Mouse (Mus musculus) limb, embryonic 12.5 days (tissue): ENCODE data around the gene Pald1. TPM values are rescaled to one million over a fixed set of nuclear protein-coding genes. Genes with fewer than 3 reads are reported as not detected.

Source experiments
- ATAC-seq: fragments of 200-750 bp; cut with Nextera tagmentation; 2 replicates; pipeline ENCODE4 v1.8.0; 2017; ENCODE audit warnings: low read depth, moderate TSS enrichment; ENCODE audit not compliant: insufficient number of reproducible peaks, insufficient read depth, low FRiP score, low TSS enrichment
- H3K27ac ChIP-seq: fragments of 300-500 bp; sonication (generic); 2 replicates; pipeline ENCODE4 v1.5.1; 2016; ENCODE audit warnings: mild to moderate bottlenecking, moderate library complexity
- H3K27me3 ChIP-seq: fragments of 300-500 bp; sonication (generic); 2 replicates; pipeline ENCODE4 v1.6.1; 2016; ENCODE audit warnings: mild to moderate bottlenecking, moderate library complexity
- H3K36me3 ChIP-seq: fragments of 300-500 bp; sonication (generic); 2 replicates; pipeline ENCODE4 v1.6.1; 2016; ENCODE audit warnings: mild to moderate bottlenecking, moderate library complexity
- H3K4me1 ChIP-seq: fragments of 300-500 bp; sonication (generic); replicated peaks from 2 replicates; pipeline ENCODE4 v1.6.1; 2016
- H3K4me2 ChIP-seq: fragments of 300-500 bp; sonication (generic); 2 replicates; pipeline ENCODE4 v1.6.1; 2016; ENCODE audit warnings: mild to moderate bottlenecking, moderate library complexity
- H3K4me3 ChIP-seq: fragments of 300-500 bp; sonication (generic); replicated peaks from 2 replicates; pipeline ENCODE4 v1.5.1; 2016; ENCODE audit warnings: mild to moderate bottlenecking
- H3K9ac ChIP-seq: fragments of 300-500 bp; sonication (generic); replicated peaks from 2 replicates; pipeline ENCODE4 v1.6.1; 2016; ENCODE audit warnings: mild to moderate bottlenecking, moderate library complexity
- H3K9me3 ChIP-seq: fragments of 300-500 bp; sonication (generic); 2 replicates; pipeline ENCODE4 v1.6.1; 2016; ENCODE audit warnings: mild to moderate bottlenecking, moderate library complexity
- WGBS: fragments of 180-500 bp; shearing (Covaris S2); methylation state at CpG from one replicate; pipeline ENCODE4 v1.1.7; 2016; 5-methylcytosine and 5-hydroxymethylcytosine counted together
- polyA plus RNA-seq: library from polyadenylated mRNA; unstranded; fragments of >200 nt; fragmentation: Nextera tagmentation; extraction: Ambion mirVana; gene quantifications from 2 replicates; pipeline ENCODE4 v1.2.1, GENCODE M21; 2016

The Pald1 gene
- polyA plus RNA-seq = 25.3 and 25.8 TPM in 2 replicates

- Histone ChIP-seq H3K27me3 (peaks cover 19% of the 10 kb centered on the region; the same call in 1 of the 2 replicates), H3K36me3 (no peaks in the 10 kb centered on the region), H3K9me3 (no peaks in the 10 kb centered on the region), H3K4me2 (peak within 1 kb of the TSS; percentile 93), H3K4me1 (peaks cover 40% of the 10 kb centered on the region), H3K9ac (peak within 1 kb of the TSS; percentile 73), H3K4me3 (peak within 1 kb of the TSS; percentile 63), H3K27ac (peak within 1 kb of the TSS; percentile 12; the same call in 1 of the 2 replicates)
- under 1% methylated on average over 59 of the region's 60 CpGs for WGBS
- peak; percentile 77 for ATAC-seq
Measured at GRCm38 (mm10) chr10:61383021-61383714, at the start of gene Pald1. Gene Pald1 (minus strand): TSS chr10:61383530.

GRCm38 (mm10) chr10:61431375-61431774, 48.0 kb upstream of the Pald1 start:
- H3K9me3 ChIP-seq = no peaks in the 10 kb centered on the region
- no peak overlapping the region for H3K27ac ChIP-seq
- H3K27me3 ChIP-seq = no peaks in the 10 kb centered on the region
- no peak overlapping the region for H3K4me3 ChIP-seq
- peaks cover 82% of the 10 kb centered on the region for H3K36me3 ChIP-seq
- no peaks in the 10 kb centered on the region for H3K4me1 ChIP-seq
- H3K9ac ChIP-seq = no peak overlapping the region
- ATAC-seq = no peak
- 92% methylated on average over 9 of the region's 9 CpGs for WGBS
- H3K4me2 ChIP-seq = no peak overlapping the region

GRCm38 (mm10) chr10:61429043-61429442, 45.7 kb upstream of the Pald1 start:
- Histone ChIP-seq H3K4me1 (0 out of 2 replicates have a peak, but pooled peaks cover 6% of the 10 kb centered on the region), H3K4me3 (no peak overlapping the region), H3K9ac (no peak overlapping the region), H3K36me3 (peaks cover 61% of the 10 kb centered on the region), H3K27ac (no peak overlapping the region), H3K4me2 (no peak overlapping the region), H3K9me3 (no peaks in the 10 kb centered on the region), H3K27me3 (peaks cover under 1% of the 10 kb centered on the region; the same call in 1 of the 2 replicates)
- no peak for ATAC-seq
- 86% methylated on average over 5 of the region's 5 CpGs for WGBS

GRCm38 (mm10) chr10:61428416-61428815, 45.1 kb upstream of the Pald1 start:
- no peak overlapping the region for H3K4me2 ChIP-seq
- H3K9ac ChIP-seq = no peak overlapping the region
- H3K4me3 ChIP-seq = no peak overlapping the region
- H3K4me1 ChIP-seq = 0 out of 2 replicates have a peak, but pooled peaks cover 6% of the 10 kb centered on the region
- H3K27me3 ChIP-seq = peaks cover 4% of the 10 kb centered on the region; the same call in 1 of the 2 replicates
- no peak for ATAC-seq
- peaks cover 55% of the 10 kb centered on the region for H3K36me3 ChIP-seq
- no peak overlapping the region for H3K27ac ChIP-seq
- WGBS = 69% methylated on average over 4 of the region's 4 CpGs
- H3K9me3 ChIP-seq = no peaks in the 10 kb centered on the region

- H3K36me3 ChIP-seq = peaks cover 50% of the 10 kb centered on the region
- no peak overlapping the region for H3K27ac ChIP-seq
- no peaks in the 10 kb centered on the region for H3K9me3 ChIP-seq
- no peak overlapping the region for H3K9ac ChIP-seq
- H3K4me1 ChIP-seq = 0 out of 2 replicates have a peak, but pooled peaks cover 6% of the 10 kb centered on the region
- H3K4me2 ChIP-seq = no peak overlapping the region
- peaks cover 4% of the 10 kb centered on the region; the same call in 1 of the 2 replicates for H3K27me3 ChIP-seq
- WGBS = 95% methylated on average over 6 of the region's 6 CpGs
- H3K4me3 ChIP-seq = no peak overlapping the region
- ATAC-seq = no peak
Measured at GRCm38 (mm10) chr10:61427951-61428350, 44.6 kb upstream of the Pald1 start.

- Histone ChIP-seq H3K9ac (no peak overlapping the region), H3K4me3 (no peak overlapping the region), H3K9me3 (no peaks in the 10 kb centered on the region), H3K27ac (no peak overlapping the region), H3K4me1 (0 out of 2 replicates have a peak, but pooled peaks cover 6% of the 10 kb centered on the region), H3K36me3 (peaks cover 35% of the 10 kb centered on the region), H3K4me2 (no peak overlapping the region), H3K27me3 (peaks cover 5% of the 10 kb centered on the region; the same call in 1 of the 2 replicates)
- 62% methylated on average over 2 of the region's 2 CpGs for WGBS
- no peak for ATAC-seq
Measured at GRCm38 (mm10) chr10:61426251-61426757, 43.0 kb upstream of the Pald1 start.

GRCm38 (mm10) chr10:61425047-61425446, 41.7 kb upstream of the Pald1 start:
- 0 out of 2 replicates have a peak, but pooled peaks cover 6% of the 10 kb centered on the region for H3K4me1 ChIP-seq
- WGBS = 71% methylated on average over 2 of the region's 2 CpGs
- no peaks in the 10 kb centered on the region for H3K9me3 ChIP-seq
- no peak overlapping the region for H3K27ac ChIP-seq
- no peak overlapping the region for H3K9ac ChIP-seq
- no peak overlapping the region for H3K4me3 ChIP-seq
- peaks cover 22% of the 10 kb centered on the region for H3K36me3 ChIP-seq
- H3K4me2 ChIP-seq = no peak overlapping the region
- no peak for ATAC-seq
- H3K27me3 ChIP-seq = peaks cover 18% of the 10 kb centered on the region

GRCm38 (mm10) chr10:61424500-61424899, 41.2 kb upstream of the Pald1 start:
- Histone ChIP-seq H3K27me3 (peaks cover 23% of the 10 kb centered on the region), H3K36me3 (peaks cover 17% of the 10 kb centered on the region), H3K4me2 (no peak overlapping the region), H3K9ac (no peak overlapping the region), H3K4me1 (0 out of 2 replicates have a peak, but pooled peaks cover 6% of the 10 kb centered on the region), H3K27ac (no peak overlapping the region), H3K9me3 (no peaks in the 10 kb centered on the region), H3K4me3 (no peak overlapping the region)
- ATAC-seq = no peak
- whole genome bisulfite sequencing = 47% methylated on average over 7 of the region's 7 CpGs

- H3K9ac ChIP-seq = no peak overlapping the region
- no peak for ATAC-seq
- 61% methylated on average over 10 of the region's 10 CpGs for WGBS
- H3K9me3 ChIP-seq = no peaks in the 10 kb centered on the region
- H3K4me2 ChIP-seq = no peak overlapping the region
- peaks cover 7% of the 10 kb centered on the region; the same call in 1 of the 2 replicates for H3K36me3 ChIP-seq
- peaks cover 16% of the 10 kb centered on the region for H3K4me1 ChIP-seq
- no peak overlapping the region for H3K4me3 ChIP-seq
- peaks cover 35% of the 10 kb centered on the region for H3K27me3 ChIP-seq
- no peak overlapping the region for H3K27ac ChIP-seq
Measured at GRCm38 (mm10) chr10:61423289-61423688, 40.0 kb upstream of the Pald1 start.

GRCm38 (mm10) chr10:61422861-61423260, 39.5 kb upstream of the Pald1 start:
- 85% methylated on average over 12 of the region's 12 CpGs for WGBS
- 0 out of 2 replicates have a peak, but pooled peaks cover 3% of the 10 kb centered on the region for H3K36me3 ChIP-seq
- ATAC-seq = no peak

GRCm38 (mm10) chr10:61420011-61420410, 36.7 kb upstream of the Pald1 start:
- ATAC-seq = no peak

More at GRCm38 (mm10) chr10:61422861-61423260, 39.5 kb upstream of the Pald1 start:
- Histone ChIP-seq H3K27me3 (peaks cover 40% of the 10 kb centered on the region), H3K4me1 (peaks cover 20% of the 10 kb centered on the region), H3K27ac (no peak overlapping the region), H3K9me3 (no peaks in the 10 kb centered on the region), H3K4me3 (no peak overlapping the region), H3K9ac (no peak overlapping the region), H3K4me2 (no peak overlapping the region)

More at GRCm38 (mm10) chr10:61420011-61420410, 36.7 kb upstream of the Pald1 start:
- 71% methylated on average over 4 of the region's 4 CpGs for WGBS
- H3K4me1 ChIP-seq = peaks cover 20% of the 10 kb centered on the region
- no peaks in the 10 kb centered on the region for H3K36me3 ChIP-seq
- no peak overlapping the region for H3K4me3 ChIP-seq
- no peak overlapping the region for H3K27ac ChIP-seq
- peaks cover 68% of the 10 kb centered on the region for H3K27me3 ChIP-seq
- no peak overlapping the region for H3K9ac ChIP-seq
- H3K4me2 ChIP-seq = no peak overlapping the region
- H3K9me3 ChIP-seq = no peaks in the 10 kb centered on the region
